Mouse (Mus musculus) MEL (cell line): ENCODE measurements around the gene Galnt14.

Experiments used
- CTCF ChIP-seq, 3 experiments: IDR thresholded peaks in 2 of 3; conservative IDR thresholded peaks in 1 of 3; 2 replicates each; pipeline ENCODE4 v1.5.1; 2011 to 2012; ENCODE audit warnings: low read length in 3 of 3, low read depth in 2 of 3, mild to moderate bottlenecking in 2 of 3, improper control_type of control experiment in 1 of 3, inconsistent platforms in 1 of 3, mixed read lengths in 1 of 3, moderate library complexity in 1 of 3; ENCODE audit not compliant: control insufficient read depth in 1 of 3, insufficient read depth in 1 of 3, poor library complexity in 1 of 3, severe bottlenecking in 1 of 3
- EP300 ChIP-seq, 2 experiments: IDR thresholded peaks; 2 replicates each; pipeline ENCODE4 v1.6.1; 2011; ENCODE audit warnings: improper control_type of control experiment in 2 of 2, low read length in 2 of 2, low read depth in 1 of 2, mild to moderate bottlenecking in 1 of 2
- ETS1 ChIP-seq: IDR thresholded peaks from 2 replicates; pipeline ENCODE4 v1.6.1; 2012; ENCODE audit warnings: low read depth, mild to moderate bottlenecking, inconsistent platforms, low read length, improper control_type of control experiment, moderate library complexity
- MEF2A ChIP-seq: IDR thresholded peaks from 2 replicates; pipeline ENCODE4 v1.6.1; 2014; ENCODE audit warnings: low read depth, mild to moderate bottlenecking, inconsistent platforms, low read length, improper control_type of control experiment; ENCODE audit not compliant: poor library complexity, insufficient replicate concordance, severe bottlenecking; ENCODE audit errors: extremely low read depth
- POLR2A ChIP-seq, 2 experiments: IDR thresholded peaks; 2 replicates each; pipeline ENCODE4 v1.6.1; 2011 to 2012; ENCODE audit warnings: low read length in 2 of 2, mild to moderate bottlenecking in 2 of 2, control low read depth in 1 of 2, improper control_type of control experiment in 1 of 2, low read depth in 1 of 2, moderate library complexity in 1 of 2; ENCODE audit not compliant: control insufficient read depth in 1 of 2, insufficient read depth in 1 of 2, poor library complexity in 1 of 2
- TAL1 ChIP-seq: IDR thresholded peaks from 2 replicates; pipeline ENCODE4 v1.6.1; 2012; ENCODE audit warnings: mild to moderate bottlenecking, inconsistent platforms, low read length, moderate library complexity, mixed read lengths
- USF1 ChIP-seq: IDR thresholded peaks from 2 replicates; pipeline ENCODE4 v1.6.1; 2014; ENCODE audit warnings: low read depth, mild to moderate bottlenecking, inconsistent platforms, low read length, improper control_type of control experiment, moderate library complexity
- ZKSCAN1 ChIP-seq: IDR thresholded peaks from 2 replicates; pipeline ENCODE4 v1.6.1; 2012; ENCODE audit warnings: low read depth, mild to moderate bottlenecking, inconsistent platforms, low read length, improper control_type of control experiment, moderate library complexity
- ZMIZ1 ChIP-seq: IDR thresholded peaks from 2 replicates; pipeline ENCODE4 v1.6.1; 2012; ENCODE audit warnings: low read depth, mild to moderate bottlenecking, inconsistent platforms, low read length, improper control_type of control experiment, moderate library complexity

DNA sequence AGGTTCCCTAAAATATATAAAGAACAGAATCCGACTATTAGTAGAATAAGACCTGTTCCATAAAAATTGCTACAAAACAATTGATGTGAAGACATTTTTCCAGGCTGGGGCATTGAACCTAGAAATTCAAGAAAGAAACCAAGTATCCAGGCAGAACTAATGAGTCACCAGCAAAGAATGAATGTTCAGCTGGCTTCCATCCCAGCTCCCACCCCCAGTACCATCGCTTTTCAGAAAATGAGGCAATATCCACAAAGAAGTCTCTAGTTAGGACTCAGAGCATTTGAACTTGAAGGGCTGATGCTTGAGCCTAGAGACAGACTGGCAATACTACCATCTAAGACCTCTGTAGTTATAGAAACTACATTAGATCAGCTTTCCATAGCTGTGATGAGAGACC is 118.2 kb downstream of the Galnt14 start:
- TF ChIP-seq USF1 = no peak
- TF ChIP-seq EP300 (IDR thresholded peaks at IDR 0.05; ENCODE audit: low read depth in 1 of 2, low read length in 2 of 2) = no peak
- no peak for TF ChIP-seq CTCF (IDR thresholded peaks at IDR 0.05 in 2 of 3, conservative IDR thresholded peaks at IDR 0.05 in 1 of 3; ENCODE audit: control insufficient read depth in 1 of 3, insufficient read depth in 1 of 3, low read depth in 2 of 3, low read length in 3 of 3, poor library complexity in 1 of 3, severe bottlenecking in 1 of 3)
- TF ChIP-seq ETS1 = no peak
- no peak for TF ChIP-seq TAL1
- TF ChIP-seq MEF2A = no peak
- TF ChIP-seq ZMIZ1 = no peak
- no peak for TF ChIP-seq POLR2A (IDR thresholded peaks at IDR 0.05; ENCODE audit: control insufficient read depth in 1 of 2, insufficient read depth in 1 of 2, low read depth in 1 of 2, low read length in 2 of 2, poor library complexity in 1 of 2)
- TF ChIP-seq ZKSCAN1 = no peak
